Mouse (Mus musculus): ENCODE data around the gene Fam53b.

DNA sequence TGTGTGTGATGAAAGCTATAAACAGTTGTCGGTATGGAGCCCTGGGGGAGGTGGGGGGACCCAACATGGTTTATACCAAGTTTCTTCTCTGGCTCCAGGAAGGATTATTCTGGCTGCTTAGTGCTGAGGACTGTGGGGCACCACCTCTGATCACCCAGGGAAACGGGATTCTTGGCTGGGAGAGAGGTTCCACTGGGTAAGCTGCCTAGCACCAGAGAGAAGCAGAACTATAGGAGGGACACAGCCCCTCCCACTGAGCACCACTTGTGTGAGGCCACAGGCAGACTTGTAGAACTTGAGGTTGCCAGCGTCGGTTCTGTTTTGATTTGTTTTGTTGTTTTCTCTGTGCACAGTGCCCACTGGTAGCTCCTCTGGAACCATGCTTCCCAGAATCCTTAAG is 40.3 kb upstream of the Fam53b start:
- TF ChIP-seq ZNF384 (IDR thresholded peaks at IDR 0.05; ENCODE audit: low read depth, low read length), result no peak
- TF ChIP-seq MAFK (IDR thresholded peaks at IDR 0.05; ENCODE audit: insufficient read depth, low read depth, low read length), result no peak
